Mouse (Mus musculus) layer of hippocampus, adult 11-12 months (tissue): ENCODE measurements at regions not wholly inside any gene's neighbourhood (a gene's known extent, or its start where the extent isn't known, plus 50 kb on each side); places are given as distances from the start of the nearest gene placed in this dataset.

Experiments
- DNase-seq: peaks from one replicate; pipeline ENCODE4 v3.0.0; 2022; ENCODE audit warnings: low spot score

- no peak for DNase-seq
Measured at GRCm38 (mm10) chr2:74930702-74931101, 105.1 kb downstream of the Mtx2 start.

- DNase-seq: no peak
Measured at GRCm38 (mm10) chr2:74933190-74933589, 107.6 kb downstream of the Mtx2 start.

GRCm38 (mm10) chr2:74933771-74934170, 108.2 kb downstream of the Mtx2 start:
- no peak for DNase-seq

GRCm38 (mm10) chr2:74938711-74939110, 113.1 kb downstream of the Mtx2 start:
- DNase-seq: no peak

GRCm38 (mm10) chr2:74941966-74942365, 116.4 kb downstream of the Mtx2 start:
- DNase-seq: no peak

- no peak for DNase-seq
Measured at GRCm38 (mm10) chr2:74942611-74943198, 117.1 kb downstream of the Mtx2 start.

GRCm38 (mm10) chr2:74945185-74945749, 119.7 kb downstream of the Mtx2 start:
- DNase-seq: no peak

GRCm38 (mm10) chr2:74951401-74952260, 126.0 kb downstream of the Mtx2 start:
- DNase-seq: no peak

GRCm38 (mm10) chr2:74954101-74954500, 128.5 kb downstream of the Mtx2 start:
- no peak for DNase-seq

GRCm38 (mm10) chr2:74955281-74956128, 129.9 kb downstream of the Mtx2 start:
- DNase-seq: no peak

- DNase-seq: no peak
Measured at GRCm38 (mm10) chr2:74956129-74956450, 130.5 kb downstream of the Mtx2 start.

- no peak for DNase-seq
Measured at GRCm38 (mm10) chr2:74956556-74956955, 131.0 kb downstream of the Mtx2 start.

GRCm38 (mm10) chr2:74959936-74960335, 134.3 kb downstream of the Mtx2 start:
- no peak for DNase-seq

GRCm38 (mm10) chr2:74962416-74962815, 136.8 kb downstream of the Mtx2 start:
- no peak for DNase-seq

- DNase-seq: peak; percentile 86
Measured at GRCm38 (mm10) chr2:74964360-74964759, 138.8 kb downstream of the Mtx2 start.

GRCm38 (mm10) chr2:74964980-74965379, 139.4 kb downstream of the Mtx2 start:
- DNase-seq: no peak

- peak; percentile 3 for DNase-seq
Measured at GRCm38 (mm10) chr2:74965384-74966060, 139.9 kb downstream of the Mtx2 start.

GRCm38 (mm10) chr2:74970611-74971265, 145.1 kb downstream of the Mtx2 start:
- no peak for DNase-seq

- DNase-seq: no peak
Measured at GRCm38 (mm10) chr2:74973386-74973785, 147.8 kb downstream of the Mtx2 start.

GRCm38 (mm10) chr2:74974595-74975325, 149.2 kb downstream of the Mtx2 start:
- no peak for DNase-seq

- no peak for DNase-seq
Measured at GRCm38 (mm10) chr2:74977348-74977747, 151.7 kb downstream of the Mtx2 start.
